Mouse (Mus musculus): Measurements from ENCODE around the gene Adh5. TPM values are rescaled to one million over a fixed set of nuclear protein-coding genes. Genes with fewer than 3 reads are reported as not detected.

The Adh5 gene
- total and polyA plus RNA-seq, 3 experiments, result 128 to 351 (median 187) TPM

DNA sequence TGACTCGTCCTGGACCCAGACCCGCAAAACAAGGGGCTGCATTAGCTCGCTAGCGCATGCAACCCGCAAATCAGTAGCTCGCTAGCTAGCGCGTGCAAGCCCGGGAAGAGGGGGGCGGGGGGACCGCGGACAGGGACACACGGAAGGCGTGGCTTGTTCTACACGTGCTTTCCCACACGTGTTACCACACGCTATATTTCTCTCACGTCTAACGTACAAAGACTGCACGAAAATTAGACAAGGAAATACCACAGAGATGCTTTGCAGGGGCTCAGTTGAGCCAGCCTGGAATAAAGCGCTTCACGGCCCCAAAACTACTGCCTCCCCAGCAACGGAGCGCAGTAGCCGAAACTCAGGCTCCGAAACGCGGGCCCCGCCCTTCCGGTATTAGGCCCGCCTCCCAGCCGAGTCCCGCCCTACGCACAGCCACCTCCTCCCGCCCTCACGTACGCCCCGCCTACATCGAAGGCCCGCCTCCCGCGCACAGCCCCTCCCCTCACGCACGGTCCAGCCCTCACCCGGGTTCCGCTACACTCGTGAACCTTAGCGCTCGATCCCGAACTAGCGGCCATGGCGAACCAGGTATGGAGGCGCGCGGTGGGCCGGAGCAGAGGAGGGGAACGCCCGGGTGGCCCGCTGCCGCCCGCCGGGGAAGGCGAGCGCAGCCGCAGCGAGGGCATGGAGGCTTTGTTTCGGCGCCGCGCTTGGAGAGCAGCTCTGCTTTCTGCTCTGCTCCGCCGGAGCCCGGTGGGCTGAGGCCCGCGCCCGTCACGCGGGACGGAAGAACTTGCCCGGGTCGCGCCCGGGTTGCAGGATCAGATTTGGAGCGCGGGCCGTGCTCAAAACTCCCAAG lies at the start of gene Adh5 (continued):
- peak; percentile 29 for TF ChIP-seq TCF12 (IDR thresholded peaks at IDR 0.05; ENCODE audit: low read depth, low read length)
- TF ChIP-seq RCOR1 (IDR thresholded peaks at IDR 0.05; ENCODE audit: low read depth, low read length), result no peak
- TF ChIP-seq CHD2 (IDR thresholded peaks at IDR 0.05; ENCODE audit: low read length), result no peak
- no peak for TF ChIP-seq RAD21 (IDR thresholded peaks at IDR 0.05; ENCODE audit: low read depth, low read length)

DNA sequence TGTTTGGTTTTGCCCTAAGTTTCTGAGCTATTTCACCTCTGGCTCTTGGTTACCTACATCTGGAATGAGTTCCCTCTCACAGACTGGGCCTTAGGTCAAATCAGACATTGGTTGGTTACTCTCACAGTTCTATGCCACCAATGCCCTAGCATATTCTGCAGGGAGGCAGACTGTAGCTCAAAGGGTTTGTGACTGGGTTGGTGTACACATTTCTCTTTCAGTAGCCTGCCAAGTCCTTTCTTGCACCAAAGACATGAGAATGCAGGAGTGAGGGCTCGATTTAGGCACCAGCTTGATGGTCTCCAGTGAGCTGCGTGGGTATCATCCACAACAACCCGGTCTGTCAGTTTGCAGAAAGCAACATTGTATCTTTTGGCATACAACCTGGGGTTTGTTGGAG lies 38.0 kb upstream of the Adh5 start:
- TF ChIP-seq ELF1 (IDR thresholded peaks at IDR 0.05; ENCODE audit: low read depth, low read length) (no peak), MYB (IDR thresholded peaks at IDR 0.05; ENCODE audit: low read depth, low read length) (no peak), MYC (IDR thresholded peaks at IDR 0.05; ENCODE audit: low read depth, low read length) (no peak), ZMIZ1 (IDR thresholded peaks at IDR 0.05; ENCODE audit: low read depth, low read length) (no peak), ZNF384 (IDR thresholded peaks at IDR 0.05; ENCODE audit: low read depth, low read length) (no peak), RAD21 (IDR thresholded peaks at IDR 0.05; ENCODE audit: low read depth, low read length) (no peak), EP300 (IDR thresholded peaks at IDR 0.05; ENCODE audit: low read depth in 1 of 2, low read length in 2 of 2) (no peak), MAX (IDR thresholded peaks at IDR 0.05; ENCODE audit: low read length) (no peak), TBP (IDR thresholded peaks at IDR 0.05; ENCODE audit: low read depth, low read length) (no peak), MEF2A (IDR thresholded peaks at IDR 0.05; ENCODE audit: extremely low read depth, insufficient replicate concordance, low read depth, low read length, poor library complexity, severe bottlenecking) (no peak), POLR2AphosphoS5 (IDR thresholded peaks at IDR 0.05; ENCODE audit: borderline replicate concordance, low read depth, low read length) (no peak), CHD1 (IDR thresholded peaks at IDR 0.05; ENCODE audit: low read depth, low read length) (no peak), E2F4 (IDR thresholded peaks at IDR 0.05; ENCODE audit: borderline replicate concordance, low read depth, low read length) (no peak), MAFK (IDR thresholded peaks at IDR 0.05; ENCODE audit: borderline replicate concordance, low read depth, low read length) (no peak), USF2 (IDR thresholded peaks at IDR 0.05; ENCODE audit: borderline replicate concordance in 1 of 2, insufficient read depth in 1 of 2, low read depth in 1 of 2, low read length in 2 of 2) (no peak), SIN3A (IDR thresholded peaks at IDR 0.05; ENCODE audit: low read length) (no peak)
- no peaks in the 10 kb centered on the region for H3K4me1 ChIP-seq (ENCODE audit: control insufficient read depth in 1 of 2, insufficient read depth in 2 of 2, low read length in 2 of 2)
- no peak overlapping the region for H3K27ac ChIP-seq (ENCODE audit: control insufficient read depth, low read depth, low read length)
- no peak overlapping the region for H3K4me3 ChIP-seq (ENCODE audit: control insufficient read depth in 1 of 2, insufficient read depth in 1 of 2, low read depth in 2 of 2, low read length in 2 of 2)
- no peak overlapping the region for H3K9ac ChIP-seq (ENCODE audit: control insufficient read depth, low read depth, low read length, poor library complexity, severe bottlenecking)
- no peaks in the 10 kb centered on the region for H3K79me2 ChIP-seq (ENCODE audit: control insufficient read depth, insufficient read depth, low read length, poor library complexity)
- peaks cover 0 to 7% of the 10 kb centered on the region in 2 experiments for H3K27me3 ChIP-seq (ENCODE audit: control insufficient read depth in 1 of 2, insufficient read depth in 2 of 2, low read length in 2 of 2)
- no peak for DNase-seq (ENCODE audit: low read depth, low spot score)
- H3K9me3 ChIP-seq (replicated peaks; ENCODE audit: insufficient read depth, low read length), result no peaks in the 10 kb centered on the region
- no peaks in the 10 kb centered on the region for H3K36me3 ChIP-seq (ENCODE audit: control insufficient read depth in 1 of 2, insufficient read depth in 2 of 2, low read length in 2 of 2)
